Mouse (Mus musculus): ENCODE measurements at regions not wholly inside any gene's neighbourhood (a gene's known extent, or its start where the extent isn't known, plus 50 kb on each side); places are given as distances from the start of the nearest gene placed in this dataset.

GRCm38 (mm10) chr12:7382455-7382854 lies 595.0 kb upstream of the Apob start:
- DNase-seq, result no peak

- DNase-seq, result no peak
These were observed 573.6 kb upstream of the Apob start for GRCm38 (mm10) chr12:7403800-7404199.

GRCm38 (mm10) chr12:7411810-7412209 lies 565.6 kb upstream of the Apob start:
- no peak for DNase-seq

GRCm38 (mm10) chr12:7420276-7420675 lies 557.2 kb upstream of the Apob start:
- DNase-seq, result no peak

- DNase-seq, result no peak
These were observed 555.5 kb upstream of the Apob start for GRCm38 (mm10) chr12:7421826-7422540.

- DNase-seq, result no peak
These were observed 546.5 kb upstream of the Apob start for GRCm38 (mm10) chr12:7430981-7431380.

- no peak for DNase-seq
These were observed 532.2 kb upstream of the Apob start for GRCm38 (mm10) chr12:7445238-7445637.

GRCm38 (mm10) chr12:7450506-7450905 lies 526.9 kb upstream of the Apob start:
- no peak for DNase-seq

GRCm38 (mm10) chr12:7457036-7457435 lies 520.4 kb upstream of the Apob start:
- no peak for DNase-seq

GRCm38 (mm10) chr12:7457544-7457943 lies 519.9 kb upstream of the Apob start:
- DNase-seq, result no peak

- DNase-seq, result no peak
These were observed 512.5 kb upstream of the Apob start for GRCm38 (mm10) chr12:7464947-7465346.

GRCm38 (mm10) chr12:7512579-7513248 lies 464.7 kb upstream of the Apob start:
- DNase-seq, result no peak

GRCm38 (mm10) chr12:7537389-7537788 lies 440.1 kb upstream of the Apob start:
- DNase-seq, result no peak

- DNase-seq, result no peak
These were observed 434.0 kb upstream of the Apob start for GRCm38 (mm10) chr12:7543281-7543981.

GRCm38 (mm10) chr12:7548759-7549158 lies 428.7 kb upstream of the Apob start:
- no peak for DNase-seq

- DNase-seq, result no peak
These were observed 417.2 kb upstream of the Apob start for GRCm38 (mm10) chr12:7560245-7560644.

- DNase-seq, result peak; percentile 5
These were observed 401.4 kb upstream of the Apob start for GRCm38 (mm10) chr12:7576081-7576480.

GRCm38 (mm10) chr12:7587501-7587900 lies 389.9 kb upstream of the Apob start:
- DNase-seq, result no peak

- DNase-seq, result no peak
These were observed 366.0 kb upstream of the Apob start for GRCm38 (mm10) chr12:7611272-7612092.

GRCm38 (mm10) chr12:7636417-7637175 lies 340.9 kb upstream of the Apob start:
- DNase-seq, result no peak

- DNase-seq, result no peak
These were observed 339.8 kb upstream of the Apob start for GRCm38 (mm10) chr12:7637629-7638028.

- DNase-seq, result no peak
These were observed 326.6 kb upstream of the Apob start for GRCm38 (mm10) chr12:7650851-7651250.

Data from gastrocnemius, postnatal 10 days (tissue).